Mouse (Mus musculus): Measurements from ENCODE around the gene Fgfr2. TPM values are rescaled to one million over a fixed set of nuclear protein-coding genes. Genes with fewer than 3 reads are reported as not detected.
A peak's percentile ranks its signal among the peaks of the same experiment; 100 is the strongest.

Fgfr2 gene
- polyA plus RNA-seq, 1 experiment from 2014 or later: 106 TPM

- Histone ChIP-seq H3K9ac (ENCODE audit: low read depth, low read length) (no peak overlapping the region), H3K4me1 (ENCODE audit: control insufficient read depth, insufficient read depth, low read length) (peaks cover 45% of the 10 kb centered on the region), H3K4me3 (ENCODE audit: low read depth, low read length) (no peak overlapping the region), H3K9me3 (ENCODE audit: control insufficient read depth, low read length) (no peaks in the 10 kb centered on the region), H3K27ac (replicated peaks; ENCODE audit: low read depth, low read length) (peak overlapping the region; percentile 79), H3K36me3 (ENCODE audit: control insufficient read depth, insufficient read depth, low read length) (no peaks in the 10 kb centered on the region), H3K27me3 (replicated peaks; ENCODE audit: control insufficient read depth, insufficient read depth, low read length) (no peaks in the 10 kb centered on the region), H3K4me2 (ENCODE audit: low read depth, low read length) (no peak overlapping the region)
- DNase-seq (ENCODE audit: low spot score) (peak; percentile 71), ATAC-seq (ENCODE audit: low read depth) (no peak)
- 52% methylated on average over 13 of the region's 13 CpGs for WGBS
Observed at GRCm38 (mm10) chr7:132806926-132807857, 316.0 kb downstream of the Fgfr2 start.

GRCm38 (mm10) chr7:132806286-132806685 lies 316.9 kb downstream of the Fgfr2 start:
- Histone ChIP-seq H3K27me3 (replicated peaks; ENCODE audit: control insufficient read depth, insufficient read depth, low read length) (no peaks in the 10 kb centered on the region), H3K9ac (ENCODE audit: low read depth, low read length) (no peak overlapping the region), H3K4me3 (ENCODE audit: low read depth, low read length) (no peak overlapping the region), H3K9me3 (ENCODE audit: control insufficient read depth, low read length) (no peaks in the 10 kb centered on the region), H3K36me3 (ENCODE audit: control insufficient read depth, insufficient read depth, low read length) (no peaks in the 10 kb centered on the region), H3K4me1 (ENCODE audit: control insufficient read depth, insufficient read depth, low read length) (peaks cover 40% of the 10 kb centered on the region), H3K4me2 (ENCODE audit: low read depth, low read length) (no peak overlapping the region), H3K27ac (replicated peaks; ENCODE audit: low read depth, low read length) (no peak overlapping the region)
- 76% methylated on average over 5 of the region's 5 CpGs for WGBS
- no peak for ATAC-seq (ENCODE audit: low read depth)
- no peak for DNase-seq (ENCODE audit: low spot score)

- ATAC-seq (ENCODE audit: low read depth): no peak
- WGBS: 86% methylated on average over 5 of the region's 5 CpGs
- DNase-seq (ENCODE audit: low spot score): no peak
- H3K4me2 ChIP-seq (ENCODE audit: low read depth, low read length): no peak overlapping the region
- H3K4me3 ChIP-seq (ENCODE audit: low read depth, low read length): no peak overlapping the region
- H3K27ac ChIP-seq (replicated peaks; ENCODE audit: low read depth, low read length): no peak overlapping the region
- no peaks in the 10 kb centered on the region for H3K9me3 ChIP-seq (ENCODE audit: control insufficient read depth, low read length)
- no peak overlapping the region for H3K9ac ChIP-seq (ENCODE audit: low read depth, low read length)
- no peaks in the 10 kb centered on the region for H3K27me3 ChIP-seq (replicated peaks; ENCODE audit: control insufficient read depth, insufficient read depth, low read length)
- H3K36me3 ChIP-seq (ENCODE audit: control insufficient read depth, insufficient read depth, low read length): no peaks in the 10 kb centered on the region
- H3K4me1 ChIP-seq (ENCODE audit: control insufficient read depth, insufficient read depth, low read length): peaks cover 31% of the 10 kb centered on the region
Observed at GRCm38 (mm10) chr7:132804951-132805350, 318.2 kb downstream of the Fgfr2 start.

- DNase-seq (ENCODE audit: low spot score): no peak
- H3K4me1 ChIP-seq (ENCODE audit: control insufficient read depth, insufficient read depth, low read length): peaks cover 27% of the 10 kb centered on the region
- no peak overlapping the region for H3K9ac ChIP-seq (ENCODE audit: low read depth, low read length)
- no peaks in the 10 kb centered on the region for H3K9me3 ChIP-seq (ENCODE audit: control insufficient read depth, low read length)
- H3K4me3 ChIP-seq (ENCODE audit: low read depth, low read length): no peak overlapping the region
- no peaks in the 10 kb centered on the region for H3K27me3 ChIP-seq (replicated peaks; ENCODE audit: control insufficient read depth, insufficient read depth, low read length)
- no peak overlapping the region for H3K27ac ChIP-seq (replicated peaks; ENCODE audit: low read depth, low read length)
- ATAC-seq (ENCODE audit: low read depth): no peak
- H3K36me3 ChIP-seq (ENCODE audit: control insufficient read depth, insufficient read depth, low read length): no peaks in the 10 kb centered on the region
- no peak overlapping the region for H3K4me2 ChIP-seq (ENCODE audit: low read depth, low read length)
- WGBS: 68% methylated on average over 7 of the region's 7 CpGs
Observed at GRCm38 (mm10) chr7:132804461-132804860, 318.7 kb downstream of the Fgfr2 start.

- no peak for ATAC-seq (ENCODE audit: low read depth)
- WGBS: 62% methylated on average over 3 of the region's 3 CpGs
- Histone ChIP-seq H3K36me3 (ENCODE audit: control insufficient read depth, insufficient read depth, low read length) (no peaks in the 10 kb centered on the region), H3K27ac (replicated peaks; ENCODE audit: low read depth, low read length) (no peak overlapping the region), H3K4me3 (ENCODE audit: low read depth, low read length) (no peak overlapping the region), H3K9me3 (ENCODE audit: control insufficient read depth, low read length) (no peaks in the 10 kb centered on the region), H3K9ac (ENCODE audit: low read depth, low read length) (no peak overlapping the region), H3K27me3 (replicated peaks; ENCODE audit: control insufficient read depth, insufficient read depth, low read length) (no peaks in the 10 kb centered on the region), H3K4me2 (ENCODE audit: low read depth, low read length) (no peak overlapping the region), H3K4me1 (ENCODE audit: control insufficient read depth, insufficient read depth, low read length) (peaks cover 22% of the 10 kb centered on the region)
- no peak for DNase-seq (ENCODE audit: low spot score)
Observed at GRCm38 (mm10) chr7:132803962-132804361, 319.2 kb downstream of the Fgfr2 start.

GRCm38 (mm10) chr7:132803336-132803735 lies 319.8 kb downstream of the Fgfr2 start:
- ATAC-seq (ENCODE audit: low read depth) (no peak), DNase-seq (ENCODE audit: low spot score) (no peak)

GRCm38 (mm10) chr7:132802691-132803090 lies 320.5 kb downstream of the Fgfr2 start:
- WGBS: 86% methylated on average over 11 of the region's 11 CpGs
- DNase-seq (ENCODE audit: low spot score) (no peak), ATAC-seq (ENCODE audit: low read depth) (no peak)
- Histone ChIP-seq H3K27me3 (replicated peaks; ENCODE audit: control insufficient read depth, insufficient read depth, low read length) (no peaks in the 10 kb centered on the region), H3K4me3 (ENCODE audit: low read depth, low read length) (no peak overlapping the region), H3K9ac (ENCODE audit: low read depth, low read length) (no peak overlapping the region), H3K36me3 (ENCODE audit: control insufficient read depth, insufficient read depth, low read length) (no peaks in the 10 kb centered on the region), H3K4me2 (ENCODE audit: low read depth, low read length) (no peak overlapping the region), H3K4me1 (ENCODE audit: control insufficient read depth, insufficient read depth, low read length) (peaks cover 10% of the 10 kb centered on the region), H3K27ac (replicated peaks; ENCODE audit: low read depth, low read length) (no peak overlapping the region), H3K9me3 (ENCODE audit: control insufficient read depth, low read length) (no peaks in the 10 kb centered on the region)

More at GRCm38 (mm10) chr7:132803336-132803735, 319.8 kb downstream of the Fgfr2 start:
- Histone ChIP-seq H3K9me3 (ENCODE audit: control insufficient read depth, low read length) (no peaks in the 10 kb centered on the region), H3K4me2 (ENCODE audit: low read depth, low read length) (no peak overlapping the region), H3K9ac (ENCODE audit: low read depth, low read length) (no peak overlapping the region), H3K4me1 (ENCODE audit: control insufficient read depth, insufficient read depth, low read length) (peaks cover 16% of the 10 kb centered on the region), H3K27ac (replicated peaks; ENCODE audit: low read depth, low read length) (no peak overlapping the region), H3K4me3 (ENCODE audit: low read depth, low read length) (no peak overlapping the region), H3K36me3 (ENCODE audit: control insufficient read depth, insufficient read depth, low read length) (no peaks in the 10 kb centered on the region), H3K27me3 (replicated peaks; ENCODE audit: control insufficient read depth, insufficient read depth, low read length) (no peaks in the 10 kb centered on the region)
- 81% methylated on average over 2 of the region's 2 CpGs for WGBS

- no peak for DNase-seq (ENCODE audit: low spot score)
Observed at GRCm38 (mm10) chr7:132802066-132802465, 321.1 kb downstream of the Fgfr2 start.

GRCm38 (mm10) chr7:132801509-132801908 lies 321.6 kb downstream of the Fgfr2 start:
- 72% methylated on average over 5 of the region's 5 CpGs for WGBS
- H3K27ac ChIP-seq (replicated peaks; ENCODE audit: low read depth, low read length): no peak overlapping the region
- H3K4me2 ChIP-seq (ENCODE audit: low read depth, low read length): no peak overlapping the region
- DNase-seq (ENCODE audit: low spot score) (no peak), ATAC-seq (ENCODE audit: low read depth) (no peak)
- no peaks in the 10 kb centered on the region for H3K9me3 ChIP-seq (ENCODE audit: control insufficient read depth, low read length)
- no peak overlapping the region for H3K4me3 ChIP-seq (ENCODE audit: low read depth, low read length)
- H3K36me3 ChIP-seq (ENCODE audit: control insufficient read depth, insufficient read depth, low read length): no peaks in the 10 kb centered on the region
- no peak overlapping the region for H3K9ac ChIP-seq (ENCODE audit: low read depth, low read length)
- no peaks in the 10 kb centered on the region for H3K27me3 ChIP-seq (replicated peaks; ENCODE audit: control insufficient read depth, insufficient read depth, low read length)
- H3K4me1 ChIP-seq (ENCODE audit: control insufficient read depth, insufficient read depth, low read length): no peaks in the 10 kb centered on the region; the same call in 1 of the 2 replicates

More at GRCm38 (mm10) chr7:132802066-132802465, 321.1 kb downstream of the Fgfr2 start:
- Histone ChIP-seq H3K36me3 (ENCODE audit: control insufficient read depth, insufficient read depth, low read length) (no peaks in the 10 kb centered on the region), H3K4me2 (ENCODE audit: low read depth, low read length) (no peak overlapping the region), H3K9ac (ENCODE audit: low read depth, low read length) (no peak overlapping the region), H3K4me1 (ENCODE audit: control insufficient read depth, insufficient read depth, low read length) (peaks cover 4% of the 10 kb centered on the region), H3K27ac (replicated peaks; ENCODE audit: low read depth, low read length) (no peak overlapping the region), H3K27me3 (replicated peaks; ENCODE audit: control insufficient read depth, insufficient read depth, low read length) (no peaks in the 10 kb centered on the region), H3K4me3 (ENCODE audit: low read depth, low read length) (no peak overlapping the region), H3K9me3 (ENCODE audit: control insufficient read depth, low read length) (no peaks in the 10 kb centered on the region)
- 79% methylated on average over 2 of the region's 2 CpGs for WGBS
- ATAC-seq (ENCODE audit: low read depth): no peak
